In genomic region chr6:91862848-91863247, GRCm38 (mm10) we compare ENCODE assay signal across 29 mouse cellular contexts. TPM values are rescaled to one million over a fixed set of nuclear protein-coding genes. Genes with fewer than 3 reads are reported as not detected.
DNase-seq lines count a peak whose midpoint lies in the region; ATAC-seq and TF ChIP-seq lines count a peak whose summit lies in the region.
"Had no signal": no experiment of that assay in that cellular context is flagged by ENCODE, and none has a peak within 500 bp of the region (broad histone marks: within the 10 kb centered on the region; RNA-seq: fewer than 3 reads in every experiment).

No protein-coding gene starts in this region.

- H3K4me1 ChIP-seq in forebrain, embryonic 16.5 days (replicated peaks; ENCODE audit: control insufficient read depth, insufficient read depth, low read length) = no peaks in the 10 kb centered on the region
- no peaks in the 10 kb centered on the region for H3K4me1 ChIP-seq in forebrain, postnatal 0 days (ENCODE audit: insufficient read depth)
- H3K4me1 ChIP-seq: embryonic facial prominence, embryonic 13.5 days; forebrain, embryonic 12.5 days; forebrain, embryonic 15.5 days; intestine, embryonic 15.5 days had no signal

- H3K27me3 ChIP-seq in forebrain, embryonic 16.5 days (replicated peaks; ENCODE audit: control insufficient read depth, insufficient read depth, low read length) = no peaks in the 10 kb centered on the region
- H3K27me3 ChIP-seq in forebrain, postnatal 0 days (ENCODE audit: insufficient read depth, low read length) = no peaks in the 10 kb centered on the region
- H3K27me3 ChIP-seq: embryonic facial prominence, embryonic 13.5 days; forebrain, embryonic 12.5 days; forebrain, embryonic 15.5 days; intestine, embryonic 15.5 days had no signal

- no peak overlapping the region for H3K27ac ChIP-seq in forebrain, embryonic 16.5 days (ENCODE audit: low read length)
- H3K27ac ChIP-seq in forebrain, postnatal 0 days (ENCODE audit: low read depth, low read length) = no peak overlapping the region
- H3K27ac ChIP-seq: embryonic facial prominence, embryonic 10.5 days; embryonic facial prominence, embryonic 13.5 days; forebrain, embryonic 12.5 days; forebrain, embryonic 15.5 days; gastrocnemius, adult 2 months; hindbrain, embryonic 14.5 days; intestine, embryonic 15.5 days had no signal

- ATAC-seq in forebrain, embryonic 16.5 days = peak; percentile 38; the same call in 1 of the 2 replicates
- ATAC-seq in forebrain, postnatal 0 days = no peak
- ATAC-seq: activated CD4-positive, CD25-positive, alpha-beta regulatory T cell, adult 4 months; CD4-positive, CD25-positive, alpha-beta regulatory T cell, adult 4 months; forebrain, embryonic 15.5 days; intestine, embryonic 15.5 days had no signal

- no peaks in the 10 kb centered on the region for H3K9me3 ChIP-seq in forebrain, embryonic 16.5 days (ENCODE audit: control insufficient read depth, low read length)
- H3K9me3 ChIP-seq in forebrain, postnatal 0 days (ENCODE audit: low read length) = no peaks in the 10 kb centered on the region
- H3K9me3 ChIP-seq: embryonic facial prominence, embryonic 10.5 days; forebrain, embryonic 12.5 days; forebrain, embryonic 15.5 days; intestine, embryonic 15.5 days had no signal

- no peak for TF ChIP-seq CTCF in forebrain, postnatal 0 days (IDR thresholded peaks at IDR 0.05; ENCODE audit: low read depth)

- no peaks in the 10 kb centered on the region for H3K36me3 ChIP-seq in forebrain, embryonic 16.5 days (ENCODE audit: control insufficient read depth, insufficient read depth)
- H3K36me3 ChIP-seq in forebrain, postnatal 0 days (ENCODE audit: insufficient read depth) = no peaks in the 10 kb centered on the region
- H3K36me3 ChIP-seq: embryonic facial prominence, embryonic 10.5 days; embryonic facial prominence, embryonic 13.5 days; forebrain, embryonic 12.5 days; forebrain, embryonic 15.5 days; intestine, embryonic 15.5 days had no signal

- H3K4me2 ChIP-seq in forebrain, embryonic 16.5 days (ENCODE audit: low read length) = no peak overlapping the region
- H3K4me2 ChIP-seq in forebrain, postnatal 0 days (ENCODE audit: low read depth) = no peak overlapping the region
- H3K4me2 ChIP-seq: embryonic facial prominence, embryonic 13.5 days; forebrain, embryonic 12.5 days; forebrain, embryonic 15.5 days; heart, embryonic 11.5 days; hindbrain, embryonic 14.5 days; intestine, embryonic 15.5 days had no signal

- H3K4me3 ChIP-seq in forebrain, embryonic 16.5 days (replicated peaks; ENCODE audit: low read length) = no peak overlapping the region
- H3K4me3 ChIP-seq in forebrain, postnatal 0 days (ENCODE audit: low read depth, low read length) = no peak overlapping the region
- H3K4me3 ChIP-seq: embryonic facial prominence, embryonic 10.5 days; embryonic facial prominence, embryonic 13.5 days; erythroblast, embryonic 14.5 days; forebrain, embryonic 12.5 days; forebrain, embryonic 15.5 days; gastrocnemius, adult 2 months; intestine, embryonic 15.5 days had no signal

- no peak overlapping the region for H3K9ac ChIP-seq in forebrain, embryonic 16.5 days (replicated peaks; ENCODE audit: low read depth, low read length)
- H3K9ac ChIP-seq in forebrain, postnatal 0 days = no peak overlapping the region
- H3K9ac ChIP-seq: embryonic facial prominence, embryonic 13.5 days; forebrain, embryonic 12.5 days; forebrain, embryonic 15.5 days; hindbrain, embryonic 14.5 days; intestine, embryonic 15.5 days had no signal

- no peak for DNase-seq in forebrain, postnatal 0 days
- DNase-seq in layer of hippocampus, postnatal 10 days (ENCODE audit: low spot score in 2 of 2) = peak; percentile 28 to 35
- DNase-seq in layer of hippocampus, adult 11-12 months (ENCODE audit: low spot score) = no peak
- peak; percentile 37 for DNase-seq in retina, postnatal 1 day
- no peak for DNase-seq in retina, embryonic 14.5 days (ENCODE audit: low spot score)
- DNase-seq in Muller cell, postnatal 12 days (ENCODE audit: inconsistent ontology term) = no peak
- DNase-seq: adrenal gland, adult 8-10 months; adrenal gland, postnatal 25 days; cerebellum, adult 11 months; cerebellum, adult 9-10 months; cerebellum, postnatal 36 days; embryo, embryonic 11 days; gastrocnemius, adult 2 months; gastrocnemius, postnatal 14 days; heart, adult 11 months; kidney, adult 11 months had no signal

RNA-seq across cellular contexts. Expression of gene Ccdc174, which starts 15.0 kb away (rescaled TPM):
- polyA plus RNA-seq in forebrain, embryonic 16.5 days (2015; fragmentation: Nextera tagmentation; extraction: Ambion mirVana) = 41.0 and 47.0 TPM in 2 replicates
- total RNA-seq in forebrain, postnatal 0 days (2014; rRNA removed) = 22.8 and 23.4 TPM in 2 replicates
- 30.8 and 35.2 TPM in 2 replicates for polyA plus RNA-seq in forebrain, postnatal 0 days (2015; fragmentation: Nextera tagmentation; extraction: Ambion mirVana)
- 10 to 100 TPM; 22.1 to 23.2 TPM for total RNA-seq in layer of hippocampus, postnatal 10 days (2021)

RNA-seq across cellular contexts. Expression of gene Grip2, which starts 35.8 kb away (rescaled TPM):
- 11.4 and 13.6 TPM in 2 replicates for polyA plus RNA-seq in forebrain, embryonic 16.5 days (2015; fragmentation: Nextera tagmentation; extraction: Ambion mirVana)
- 19.9 and 24.9 TPM in 2 replicates for total RNA-seq in forebrain, postnatal 0 days (2014; rRNA removed)
- 7.7 and 7.8 TPM in 2 replicates for polyA plus RNA-seq in forebrain, postnatal 0 days (2015; fragmentation: Nextera tagmentation; extraction: Ambion mirVana)
- total RNA-seq in layer of hippocampus, postnatal 10 days (2021) = 10 to 100 TPM in 1 of 2 experiments, 1 to 10 TPM in 1; 9.6 to 10.6 TPM
- total RNA-seq: hematopoietic stem cell, adult 5-6 weeks; MEL had no signal
- polyA plus RNA-seq: erythroblast, embryonic 14.5 days had no signal

RNA-seq across cellular contexts. Expression of gene 4930590J08Rik, which starts 39.8 kb away (rescaled TPM):
- 0.58 and 0.98 TPM in 2 replicates for polyA plus RNA-seq in forebrain, embryonic 16.5 days (2015; fragmentation: Nextera tagmentation; extraction: Ambion mirVana)
- total RNA-seq in forebrain, postnatal 0 days (2014; rRNA removed) = 1.5 and 3.7 TPM in 2 replicates
- 0.26 and 0.36 TPM in 2 replicates for polyA plus RNA-seq in forebrain, postnatal 0 days (2015; fragmentation: Nextera tagmentation; extraction: Ambion mirVana)
- 1 to 10 TPM; 1.8 to 2.0 TPM for total RNA-seq in layer of hippocampus, postnatal 10 days (2021)
- polyA plus RNA-seq: erythroblast, embryonic 14.5 days had no signal

Comparison
In these comparisons a context has a peak if more than half of its experiments do, and no peak if none do; other contexts are left out.
1. DNase-seq: peak in layer of hippocampus, postnatal 10 days (2 of 2) and retina, postnatal 1 day (single experiment); none in forebrain, postnatal 0 days (single experiment), layer of hippocampus, adult 11-12 months (single experiment), retina, embryonic 14.5 days (single experiment) and Muller cell, postnatal 12 days (single experiment).